ENCODE assay signal across 9 mouse cellular contexts in the genomic region with DNA sequence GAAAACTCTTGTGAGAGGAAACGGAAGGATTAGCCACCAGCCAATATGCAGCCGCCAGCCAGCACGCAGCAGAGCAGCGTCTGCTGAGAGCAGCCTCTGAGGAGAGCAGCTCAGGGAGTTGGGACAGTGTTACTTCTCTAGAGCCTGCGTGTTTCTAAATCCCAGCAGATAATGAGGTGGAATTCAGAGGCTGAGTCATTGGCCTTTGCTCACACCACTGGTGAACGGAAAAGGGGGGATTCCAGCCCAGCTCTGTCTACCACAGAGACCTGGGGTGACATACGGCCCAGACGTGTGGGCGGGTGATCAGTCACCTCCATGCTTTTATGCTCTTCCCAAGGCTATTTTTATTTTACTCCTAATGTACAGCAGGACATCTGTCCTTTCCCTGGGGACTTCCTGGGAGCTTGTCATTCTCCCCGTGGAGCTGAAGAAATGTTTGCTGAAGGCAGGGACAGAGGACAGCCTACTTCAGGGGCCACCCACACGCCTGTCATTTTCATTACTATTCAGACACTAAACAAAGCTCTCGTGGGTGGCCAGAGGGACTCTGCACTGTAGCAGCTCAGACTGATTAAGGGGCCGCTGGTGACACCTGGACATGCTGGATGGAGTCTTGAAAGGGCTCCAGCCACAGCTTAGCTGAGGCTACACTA. TPM values are rescaled to one million over a fixed set of nuclear protein-coding genes. Genes with fewer than 3 reads are reported as not detected.
DNase-seq lines count a peak whose midpoint lies in the region; ATAC-seq lines count a peak whose summit lies in the region.
"Had no signal": no experiment of that assay in that cellular context is flagged by ENCODE, and none has a peak within 500 bp of the region (broad histone marks: within the 10 kb centered on the region; RNA-seq: fewer than 3 reads in every experiment).

No protein-coding gene starts in this region.

- no peaks in the 10 kb centered on the region for H3K9me3 ChIP-seq in kidney, embryonic 16.5 days (ENCODE audit: low read length)
- H3K9me3 ChIP-seq in forebrain, embryonic 11.5 days (ENCODE audit: control insufficient read depth, low read length): no peaks in the 10 kb centered on the region
- no peaks in the 10 kb centered on the region for H3K9me3 ChIP-seq in limb, embryonic 10.5 days (replicated peaks)
- H3K9me3 ChIP-seq in stomach, embryonic 14.5 days (ENCODE audit: control insufficient read depth, low read depth, low read length): no peaks in the 10 kb centered on the region

- WGBS in kidney, embryonic 16.5 days: 18% methylated on average over 13 of the region's 13 CpGs
- 7% methylated on average over 13 of the region's 13 CpGs for WGBS in forebrain, embryonic 11.5 days
- WGBS in limb, embryonic 10.5 days: 20% methylated on average over 13 of the region's 13 CpGs
- WGBS in stomach, embryonic 14.5 days: 14% methylated on average over 13 of the region's 13 CpGs

- H3K4me3 ChIP-seq in kidney, embryonic 16.5 days (ENCODE audit: low read length): no peak overlapping the region
- no peak overlapping the region for H3K4me3 ChIP-seq in forebrain, embryonic 11.5 days (ENCODE audit: low read depth, low read length)
- H3K4me3 ChIP-seq in limb, embryonic 10.5 days: peak overlapping the region; percentile 8; the same call in 1 of the 2 replicates
- no peak overlapping the region for H3K4me3 ChIP-seq in stomach, embryonic 14.5 days (ENCODE audit: low read depth, low read length)

- H3K9ac ChIP-seq in kidney, embryonic 16.5 days (replicated peaks; ENCODE audit: low read length): 0 out of 2 replicates have a peak overlapping the region, but pooled peaks have one; percentile 2
- H3K9ac ChIP-seq in forebrain, embryonic 11.5 days (ENCODE audit: low read length): no peak overlapping the region
- H3K9ac ChIP-seq in stomach, embryonic 14.5 days (replicated peaks; ENCODE audit: low read depth, low read length): no peak overlapping the region
- H3K9ac ChIP-seq: liver, embryonic 14.5 days had no signal

- H3K36me3 ChIP-seq in kidney, embryonic 16.5 days (ENCODE audit: insufficient read depth, low read length): no peaks in the 10 kb centered on the region
- H3K36me3 ChIP-seq in forebrain, embryonic 11.5 days (ENCODE audit: control insufficient read depth, insufficient read depth, low read length): no peaks in the 10 kb centered on the region
- no peaks in the 10 kb centered on the region for H3K36me3 ChIP-seq in limb, embryonic 10.5 days
- no peaks in the 10 kb centered on the region for H3K36me3 ChIP-seq in stomach, embryonic 14.5 days (ENCODE audit: control insufficient read depth, insufficient read depth, low read length)

- DNase-seq in kidney, adult 18-20 months: no peak
- peak; percentile 42 for DNase-seq in T-cell, adult 2 months (ENCODE audit: low spot score)
- DNase-seq in forebrain, embryonic 11.5 days (ENCODE audit: low spot score): no peak
- no peak for DNase-seq in limb, embryonic 10.5 days (ENCODE audit: low spot score)
- DNase-seq in kidney, adult 11 months: no peak

- no peaks in the 10 kb centered on the region for H3K27me3 ChIP-seq in kidney, embryonic 16.5 days (ENCODE audit: insufficient read depth, low read length)
- no peaks in the 10 kb centered on the region; the same call in 1 of the 2 replicates for H3K27me3 ChIP-seq in forebrain, embryonic 11.5 days (ENCODE audit: control insufficient read depth, insufficient read depth, low read length)
- H3K27me3 ChIP-seq in limb, embryonic 10.5 days (ENCODE audit: low read depth, poor library complexity, severe bottlenecking): peaks cover 8% of the 10 kb centered on the region; the same call in 1 of the 2 replicates
- H3K27me3 ChIP-seq in stomach, embryonic 14.5 days (ENCODE audit: control insufficient read depth, insufficient read depth, low read length): no peaks in the 10 kb centered on the region

- ATAC-seq in kidney, embryonic 16.5 days (ENCODE audit: low FRiP score, low TSS enrichment): no peak
- no peak for ATAC-seq in forebrain, embryonic 11.5 days (replicated peaks; ENCODE audit: low FRiP score)
- ATAC-seq in stomach, embryonic 14.5 days (ENCODE audit: insufficient number of reproducible peaks, insufficient read depth, low FRiP score, low read depth): 0 out of 2 replicates have a peak, but pooled peaks have one; percentile 42
- ATAC-seq in megakaryocyte-erythroid progenitor cell, adult 5-6 weeks (replicated peaks; ENCODE audit: low FRiP score, low TSS enrichment, poor library complexity, severe bottlenecking): no peak

- H3K4me1 ChIP-seq in kidney, embryonic 16.5 days (ENCODE audit: insufficient read depth, low read length): peaks cover 9% of the 10 kb centered on the region
- H3K4me1 ChIP-seq in forebrain, embryonic 11.5 days (replicated peaks; ENCODE audit: control insufficient read depth, insufficient read depth, low read length): peaks cover 41% of the 10 kb centered on the region
- peaks cover 44% of the 10 kb centered on the region for H3K4me1 ChIP-seq in limb, embryonic 10.5 days
- peaks cover 11% of the 10 kb centered on the region for H3K4me1 ChIP-seq in stomach, embryonic 14.5 days (ENCODE audit: control insufficient read depth, insufficient read depth, low read length)

- no peak overlapping the region for H3K27ac ChIP-seq in kidney, embryonic 16.5 days (ENCODE audit: low read length)
- H3K27ac ChIP-seq in forebrain, embryonic 11.5 days (ENCODE audit: low read depth, low read length): peak overlapping the region; percentile 26; the same call in 1 of the 2 replicates
- peak overlapping the region; percentile 53 for H3K27ac ChIP-seq in limb, embryonic 10.5 days
- peak overlapping the region; percentile 11; the same call in 1 of the 2 replicates for H3K27ac ChIP-seq in stomach, embryonic 14.5 days (ENCODE audit: low read length)
- H3K27ac ChIP-seq: liver, embryonic 14.5 days had no signal

- H3K4me2 ChIP-seq in kidney, embryonic 16.5 days (replicated peaks; ENCODE audit: low read depth, low read length): no peak overlapping the region
- H3K4me2 ChIP-seq in forebrain, embryonic 11.5 days (ENCODE audit: low read depth, low read length, severe bottlenecking): no peak overlapping the region
- H3K4me2 ChIP-seq in stomach, embryonic 14.5 days (replicated peaks; ENCODE audit: low read depth, low read length): 0 out of 2 replicates have a peak overlapping the region, but pooled peaks have one; percentile 2

RNA-seq across cellular contexts. Expression of gene Rab11fip4, which starts 20.1 kb away (rescaled TPM):
- polyA plus RNA-seq in kidney, embryonic 16.5 days (2015; fragmentation: Nextera tagmentation; extraction: Ambion mirVana): 11.0 and 11.4 TPM in 2 replicates
- polyA plus RNA-seq in forebrain, embryonic 11.5 days (2014; fragmentation: Nextera tagmentation; extraction: Ambion mirVana): 16.0 and 16.8 TPM in 2 replicates
- 9.5 and 13.4 TPM in 2 replicates for polyA plus RNA-seq in limb, embryonic 10.5 days (2016; fragmentation: Nextera tagmentation; extraction: Ambion mirVana)
- 1.9 and 3.0 TPM in 2 replicates for polyA plus RNA-seq in stomach, embryonic 14.5 days (2014; fragmentation: Nextera tagmentation; extraction: Ambion mirVana)
- 0.17 and 0.35 TPM in 2 replicates for total RNA-seq in megakaryocyte-erythroid progenitor cell, adult 5-6 weeks (2014; fragmentation: Nextera tagmentation)
- 0.65 and 1.1 TPM in 2 replicates for total RNA-seq in megakaryocyte-erythroid progenitor cell, adult 5-6 weeks (2017)
